Mouse (Mus musculus): ENCODE data around the gene Tmem216. TPM values are rescaled to one million over a fixed set of nuclear protein-coding genes. Genes with fewer than 3 reads are reported as not detected.

Gene Tmem216
- polyA plus RNA-seq (2015; fragmentation: Nextera tagmentation; extraction: Ambion mirVana): 27.3 and 30.0 TPM in 2 replicates

DNA sequence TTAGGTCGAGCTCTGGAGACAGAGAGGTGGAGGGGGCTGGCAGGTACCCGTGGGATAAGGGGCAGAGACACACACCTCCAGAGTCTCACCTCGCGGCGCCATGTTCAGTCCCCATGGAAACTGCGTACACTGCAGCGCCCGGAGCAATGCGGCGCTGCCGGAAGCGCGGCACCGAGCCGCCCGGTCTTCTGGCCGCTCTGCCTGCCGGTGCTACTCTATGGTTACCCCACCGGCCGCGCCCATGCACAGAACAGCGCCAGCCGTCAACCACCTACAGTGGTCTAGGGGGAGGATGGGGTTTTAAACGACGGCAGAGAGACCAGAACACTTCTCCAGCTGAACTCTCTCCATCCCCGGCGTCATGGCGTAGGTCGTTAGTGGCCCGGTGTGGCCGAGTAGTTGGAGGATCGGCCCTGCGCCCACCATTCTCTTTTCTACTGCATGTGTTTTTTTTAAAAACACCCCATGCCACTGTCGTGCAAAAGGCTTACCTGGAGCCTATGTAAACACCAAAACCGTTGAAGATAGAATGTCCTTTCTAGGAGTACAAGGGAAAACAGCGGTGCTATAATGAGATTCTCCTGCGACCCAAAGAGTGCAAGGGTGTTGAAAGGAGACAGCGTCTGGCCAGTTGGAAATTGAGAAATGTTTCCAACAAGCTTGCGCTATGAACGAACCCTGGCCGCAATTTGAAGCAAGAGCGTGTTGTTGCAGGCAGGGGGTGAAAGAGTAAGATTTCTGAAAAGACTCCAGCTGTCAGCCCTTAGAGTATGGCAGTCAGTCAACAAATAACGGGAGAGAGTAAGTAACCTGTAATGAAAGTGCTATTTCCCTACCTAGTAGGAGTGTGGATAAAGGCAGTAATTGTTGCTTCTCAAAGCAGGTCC, at the start of gene Tmem216:
Gene Tmem216 (minus strand): TSS at position 615 of the 887 bp plus-strand sequence.
- DNase-seq (ENCODE audit: low spot score): peak; percentile 88

GRCm38 (mm10) chr19:10605293-10605900, 49.4 kb upstream of the Tmem216 start, which contains the start of the genes Ddb1 and Tkfc:
Ddb1 (plus strand) TSS chr19:10605327.
Tkfc (minus strand) TSS chr19:10605654.
- peak; percentile 99 for DNase-seq (ENCODE audit: low spot score)

DNA sequence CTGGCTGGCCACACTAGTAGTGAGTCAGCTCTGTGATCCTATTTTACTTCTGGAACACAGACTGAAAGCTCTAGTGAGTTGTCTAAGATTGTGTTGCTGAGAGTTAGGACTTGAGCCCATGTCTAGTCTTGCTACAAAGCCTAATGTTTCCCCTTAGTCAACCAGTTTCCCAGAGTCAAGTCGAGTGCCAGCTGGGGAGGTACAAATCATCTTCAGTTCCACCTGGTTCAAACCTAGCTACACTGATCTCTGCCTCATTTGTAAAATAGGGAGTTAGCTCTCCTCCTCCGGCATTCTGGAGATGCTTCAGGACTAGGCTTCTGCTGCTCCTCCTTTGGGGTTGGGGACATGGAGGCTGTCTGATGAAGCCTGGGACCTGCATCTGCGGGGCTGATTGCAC, 48.5 kb upstream of the Tmem216 start:
- no peak for DNase-seq (ENCODE audit: low spot score)

- DNase-seq (ENCODE audit: low spot score): no peak
Measured at GRCm38 (mm10) chr19:10603660-10604523, 47.9 kb upstream of the Tmem216 start.

DNA sequence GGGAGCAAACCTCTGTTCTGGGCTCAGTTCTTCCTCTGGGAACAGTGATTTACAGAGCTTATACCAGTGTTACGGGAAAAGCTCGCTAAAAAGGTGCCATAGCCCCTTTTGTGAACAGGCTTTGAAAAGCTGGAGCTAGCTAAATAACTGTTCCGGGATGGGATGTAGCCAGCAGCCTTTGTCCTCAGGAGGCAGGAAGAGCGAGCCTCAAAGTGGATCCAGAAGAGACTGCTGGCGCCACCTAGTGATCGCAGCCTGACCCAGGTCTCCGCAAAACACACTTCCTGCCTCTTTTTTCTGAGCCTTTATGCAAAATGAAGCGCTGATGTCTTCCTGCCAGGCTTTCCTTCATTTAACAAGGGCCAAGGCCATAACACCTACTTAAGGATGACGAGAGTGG, 46.7 kb upstream of the Tmem216 start:
- DNase-seq (ENCODE audit: low spot score): peak; percentile 94

DNA sequence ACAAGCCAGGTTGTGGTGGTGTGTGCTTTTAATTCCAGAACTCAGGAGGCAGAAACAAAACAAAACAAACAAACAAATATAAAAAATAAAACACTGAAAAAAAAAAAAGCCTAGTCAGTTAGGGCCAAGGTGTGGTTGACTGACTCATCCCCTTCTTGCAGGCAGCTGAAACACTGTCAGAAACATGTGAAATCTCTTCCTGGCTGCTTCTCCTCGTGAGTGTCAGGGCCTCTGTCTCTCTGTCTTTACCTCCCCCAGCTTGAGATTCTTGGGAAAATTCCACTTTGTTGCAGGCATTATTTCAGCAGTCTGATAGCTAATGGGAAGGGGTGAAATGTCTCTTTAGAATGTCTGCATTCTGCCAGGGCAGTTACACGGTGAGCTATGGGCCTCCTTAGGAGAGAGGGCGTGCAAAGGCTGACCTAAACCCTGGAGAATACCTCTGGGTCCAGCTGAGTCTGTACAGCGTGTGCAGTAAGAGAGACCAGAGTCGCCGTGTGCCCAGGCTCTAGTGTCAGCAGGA, 46.3 kb upstream of the Tmem216 start:
- no peak for DNase-seq (ENCODE audit: low spot score)

DNA sequence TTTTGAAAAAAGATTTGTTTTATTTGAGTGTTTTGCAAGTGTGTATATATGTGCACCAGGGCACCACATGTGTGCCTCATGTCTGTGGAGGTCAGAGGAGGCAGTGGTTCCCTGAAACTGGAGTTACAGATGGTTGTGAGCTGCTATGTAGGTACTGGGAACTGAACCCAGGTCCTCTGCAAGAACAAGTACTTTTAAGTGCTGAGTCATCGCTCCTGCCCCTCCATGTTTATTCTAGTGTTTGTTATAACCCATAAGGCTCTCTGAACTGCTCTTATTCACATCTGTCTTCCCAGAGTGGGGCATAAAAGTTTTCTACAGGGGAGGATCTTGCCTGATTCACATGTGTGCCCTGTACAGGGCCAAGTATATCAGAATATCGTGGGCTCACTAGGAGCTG, 43.6 kb upstream of the Tmem216 start:
- no peak for DNase-seq (ENCODE audit: low spot score)

DNA sequence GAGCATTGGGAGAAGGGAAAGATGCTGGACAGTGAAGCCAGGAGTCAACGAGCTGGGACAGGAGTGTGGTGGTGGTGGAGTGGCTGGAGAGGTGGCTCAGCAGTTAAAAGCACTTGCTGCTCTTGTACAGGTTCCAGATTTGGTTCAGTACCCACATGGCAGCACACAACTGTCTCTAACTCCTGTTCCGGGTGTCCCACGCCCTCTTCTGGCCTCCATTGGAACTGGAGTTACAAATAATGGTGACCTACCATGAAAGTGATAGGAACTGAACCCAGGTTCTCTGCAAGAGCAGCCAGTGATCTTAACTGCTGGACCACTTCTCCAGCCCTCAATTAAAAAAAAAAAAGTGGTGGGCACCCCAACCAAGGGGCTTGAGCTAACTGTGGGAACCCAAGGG, 42.1 kb upstream of the Tmem216 start:
- DNase-seq (ENCODE audit: low spot score): peak; percentile 48

GRCm38 (mm10) chr19:10591659-10592377, 35.8 kb upstream of the Tmem216 start:
- no peak for DNase-seq (ENCODE audit: low spot score)

GRCm38 (mm10) chr19:10590301-10590700, 34.3 kb upstream of the Tmem216 start:
- no peak for DNase-seq (ENCODE audit: low spot score)

- no peak for DNase-seq (ENCODE audit: low spot score)
Measured at GRCm38 (mm10) chr19:10589127-10589857, 33.3 kb upstream of the Tmem216 start.

DNA sequence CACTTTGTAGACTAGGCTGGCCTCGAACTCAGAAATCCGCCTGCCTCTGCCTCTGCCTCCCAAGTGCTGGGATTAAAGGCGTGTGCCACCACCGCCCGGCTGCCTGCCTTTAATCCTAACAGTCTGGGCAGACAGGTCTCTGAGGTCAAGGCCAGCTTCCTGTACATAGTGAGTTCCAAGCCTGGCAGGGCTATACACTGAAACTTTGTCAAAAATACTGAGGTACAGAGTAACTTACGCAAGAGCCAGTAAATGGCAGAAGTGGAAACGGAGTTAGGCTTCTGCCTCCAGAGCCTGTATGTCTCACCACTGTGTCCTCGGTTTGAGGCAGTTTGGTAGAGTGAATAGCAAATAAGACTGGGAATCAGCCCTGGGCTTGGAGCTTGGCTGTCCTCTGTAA, 31.2 kb upstream of the Tmem216 start:
- DNase-seq (ENCODE audit: low spot score): no peak

DNA sequence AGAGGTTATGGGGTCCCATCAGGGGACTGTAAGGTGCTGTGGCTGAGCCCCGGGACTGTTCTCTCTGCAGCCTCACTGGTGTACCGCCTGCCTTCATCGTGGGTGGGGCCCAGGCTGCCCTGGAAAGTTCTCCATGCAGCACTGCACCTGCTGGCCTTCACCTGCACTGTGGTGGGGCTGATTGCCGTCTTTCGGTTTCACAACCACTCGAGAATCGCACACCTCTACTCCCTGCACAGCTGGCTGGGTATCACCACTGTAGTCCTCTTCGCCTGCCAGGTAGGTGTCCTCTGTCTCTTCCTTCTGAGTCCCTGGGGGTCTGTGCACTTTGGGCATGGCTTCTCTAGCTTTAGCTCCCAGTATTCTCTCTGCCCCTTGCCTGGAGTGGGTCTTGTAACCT, 29.1 kb upstream of the Tmem216 start:
- peak; percentile 16 for DNase-seq (ENCODE audit: low spot score)

DNA sequence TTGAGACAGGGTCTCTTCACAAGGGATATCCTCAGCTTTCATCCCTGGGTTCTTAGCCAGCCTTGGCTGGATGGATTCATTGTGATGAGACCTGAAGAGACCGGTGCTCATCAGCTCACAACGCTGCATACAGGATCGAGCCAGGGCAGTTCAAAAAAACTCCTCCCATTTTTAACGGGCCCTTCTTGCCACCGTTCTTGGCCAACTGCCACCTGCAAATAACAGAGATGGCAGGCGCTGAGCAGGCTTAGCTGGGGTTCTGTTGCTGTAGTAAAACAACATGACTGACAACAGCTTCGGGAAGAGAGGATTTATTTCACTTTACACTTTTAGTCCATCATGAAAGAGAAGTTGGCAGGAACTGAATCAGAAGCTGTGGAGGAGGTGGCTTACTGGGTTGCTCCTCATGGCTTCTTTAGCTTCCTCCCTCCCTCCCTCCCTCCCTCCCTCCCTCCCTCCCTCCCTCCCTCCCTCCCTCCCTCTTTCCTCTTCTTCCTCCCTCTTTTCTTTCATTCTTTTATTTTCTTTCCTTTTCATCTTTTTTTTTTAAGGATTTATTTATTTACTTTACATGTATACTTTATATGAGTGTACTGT, 27.6 kb upstream of the Tmem216 start:
- DNase-seq (ENCODE audit: low spot score): no peak

DNA sequence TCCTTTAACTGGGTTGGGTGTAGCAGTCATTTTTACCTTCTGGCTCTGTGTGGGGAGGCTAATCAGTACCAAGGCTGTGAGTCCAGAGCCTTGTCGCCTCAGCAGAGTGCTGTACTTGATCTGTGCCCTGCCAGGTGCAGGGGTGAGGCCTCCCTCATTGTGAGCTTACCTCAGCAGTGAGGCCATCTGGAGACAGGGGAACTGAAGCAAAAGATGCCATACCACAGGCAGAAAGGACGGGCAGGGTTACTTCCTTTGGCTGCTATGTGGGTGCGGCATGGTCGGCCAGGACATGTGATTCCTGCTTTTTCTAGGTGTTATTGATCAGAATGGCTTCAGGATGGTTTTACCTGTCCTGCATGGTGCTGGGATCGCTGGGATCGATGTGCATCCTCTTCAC, 25.9 kb upstream of the Tmem216 start:
- DNase-seq (ENCODE audit: low spot score): peak; percentile 42

DNA sequence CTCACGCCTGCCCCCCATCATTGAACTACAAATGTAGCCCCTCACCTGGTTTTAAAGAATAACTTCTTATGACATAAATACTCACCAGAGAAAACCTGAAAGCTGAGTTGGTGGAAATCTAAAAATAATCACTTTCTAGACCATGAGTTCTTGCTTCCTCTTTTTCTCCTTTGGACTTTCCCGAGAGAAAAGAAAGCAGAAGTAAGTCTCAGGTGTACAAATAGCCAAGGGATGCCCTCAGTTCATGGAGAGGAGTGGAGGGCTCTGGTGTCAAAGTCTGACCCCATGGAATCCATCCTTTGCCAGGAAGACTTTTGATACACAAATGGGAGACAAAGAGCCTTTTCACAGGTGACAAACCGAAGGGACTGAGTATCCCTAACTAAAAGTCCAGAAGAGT, 24.7 kb upstream of the Tmem216 start:
- no peak for DNase-seq (ENCODE audit: low spot score)

DNA sequence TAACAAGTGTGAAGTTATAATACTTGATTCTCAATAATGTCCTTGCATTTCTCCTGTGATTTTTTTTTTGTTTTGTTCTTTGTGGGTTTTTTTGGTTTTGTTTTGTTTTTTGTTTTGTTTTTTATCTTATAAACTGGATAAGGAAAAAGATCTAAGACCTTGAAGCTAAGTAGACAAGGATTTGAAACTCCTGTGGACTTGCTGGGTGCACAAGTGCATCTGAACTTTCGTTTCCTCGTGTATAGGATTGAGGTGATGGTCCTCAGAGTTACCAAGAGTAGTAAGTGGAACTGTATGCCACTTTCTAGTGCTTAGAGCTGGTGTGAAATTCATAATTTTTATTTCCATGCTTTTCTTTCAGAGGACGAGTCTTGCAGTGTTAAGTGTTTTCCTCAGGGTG, 24.1 kb upstream of the Tmem216 start:
- DNase-seq (ENCODE audit: low spot score): no peak

DNA sequence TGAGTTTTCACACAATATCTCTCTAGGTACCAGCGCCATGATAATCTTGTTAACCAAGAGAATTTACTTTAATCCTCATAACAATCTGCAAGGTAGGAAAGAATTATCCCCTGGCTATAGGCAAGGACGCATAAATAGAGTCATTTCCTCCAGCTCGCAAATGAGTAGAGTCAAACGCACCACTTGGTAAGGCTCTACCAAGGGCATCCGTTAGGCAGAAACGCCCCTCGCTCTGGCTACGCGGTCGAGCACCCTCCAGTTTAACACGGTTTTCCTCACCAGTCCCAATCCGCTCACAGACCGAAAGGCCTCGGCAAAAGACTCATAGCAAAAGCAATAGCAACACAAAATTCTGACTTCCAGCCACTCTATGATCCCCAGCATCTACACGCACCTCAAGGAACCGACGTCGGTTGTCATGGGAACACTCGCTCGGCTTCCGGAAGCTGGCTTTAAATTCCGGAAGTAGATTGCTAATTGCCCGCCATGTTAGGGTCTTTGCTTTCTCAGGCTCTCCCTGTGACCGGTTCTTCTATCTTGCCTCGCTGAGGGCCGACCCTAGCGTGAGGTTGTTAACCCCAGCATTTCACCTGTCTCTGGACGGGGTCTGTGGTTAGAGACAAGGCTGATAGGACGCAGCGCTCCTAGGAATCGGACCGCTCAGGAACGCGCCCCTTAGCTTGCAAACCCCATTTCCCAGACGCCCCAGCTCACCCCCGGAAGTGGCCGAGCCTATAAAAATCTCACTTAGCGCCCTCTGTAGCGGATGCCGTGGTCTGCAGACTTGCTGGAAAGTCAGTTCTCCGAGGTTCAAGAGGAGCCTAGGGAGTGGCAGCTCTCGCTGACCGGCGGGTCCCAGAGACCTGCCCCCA, 20.9 kb upstream of the Tmem216 start, which contains the start of the genes Cyb561a3 and Tmem138:
Gene Cyb561a3 (plus strand): TSS at position 483 of the 872 bp plus-strand sequence.
Gene Tmem138 (minus strand): TSS at position 673 of the 872 bp plus-strand sequence.
- peak; percentile 96 for DNase-seq (ENCODE audit: low spot score)

Measured in thymus, postnatal 0 days (tissue).